Mouse (Mus musculus) CH12.LX (cell line): ENCODE data around the gene Cyp3a13. TPM values are rescaled to one million over a fixed set of nuclear protein-coding genes. Genes with fewer than 3 reads are reported as not detected.

Experiments used
- DNase-seq: peaks from one replicate; pipeline ENCODE4 v3.0.0-alpha.2; 2013; ENCODE audit errors: extremely low read depth
- H3K27ac ChIP-seq: 2 replicates; pipeline ENCODE4 v1.5.1; 2012; ENCODE audit warnings: low read depth, mild to moderate bottlenecking, control low read depth, moderate library complexity; ENCODE audit not compliant: insufficient read depth
- H3K27me3 ChIP-seq: replicated peaks from 2 replicates; pipeline ENCODE3; 2012; ENCODE audit warnings: inconsistent platforms
- H3K36me3 ChIP-seq, 2 experiments: replicated peaks in 1 of 2; 2 replicates each; pipeline versions ENCODE3 to v1.6.1; 2012; ENCODE audit warnings: inconsistent platforms in 1 of 2, low read length in 1 of 2, mild to moderate bottlenecking in 1 of 2, mixed read lengths in 1 of 2, moderate library complexity in 1 of 2; ENCODE audit not compliant: control insufficient read depth in 1 of 2, insufficient read depth in 1 of 2
- H3K4me1 ChIP-seq, 2 experiments: 2 replicates each; pipeline ENCODE4 v1.6.1; 2012; ENCODE audit warnings: inconsistent platforms in 1 of 2, moderate library complexity in 1 of 2; ENCODE audit not compliant: insufficient read depth in 2 of 2, control insufficient read depth in 1 of 2
- H3K4me2 ChIP-seq: 2 replicates; pipeline ENCODE4 v1.6.1; 2012; ENCODE audit warnings: low read depth, mild to moderate bottlenecking, control low read depth; ENCODE audit not compliant: poor library complexity, insufficient read depth, severe bottlenecking
- H3K4me3 ChIP-seq, 3 experiments: fragments of 150-350 bp in 1 of 3; sonication (generic) in 1 of 3; replicated peaks in 1 of 3; 2 replicates each; pipeline versions ENCODE3 to v1.5.1; 2011 to 2012; ENCODE audit warnings: low read depth in 2 of 3, low read length in 2 of 3, mild to moderate bottlenecking in 2 of 3, moderate library complexity in 2 of 3, control low read depth in 1 of 3, improper control_type of control experiment in 1 of 3, inconsistent platforms in 1 of 3, mixed read lengths in 1 of 3; ENCODE audit not compliant: poor library complexity in 1 of 3
- H3K79me2 ChIP-seq: replicated peaks from 2 replicates; pipeline ENCODE4 v1.6.1; 2012; ENCODE audit warnings: mild to moderate bottlenecking, moderate library complexity; ENCODE audit not compliant: control insufficient read depth, poor library complexity, insufficient read depth, severe bottlenecking; ENCODE audit errors: extremely low read depth
- H3K9ac ChIP-seq: 2 replicates; pipeline ENCODE4 v1.6.1; 2012; ENCODE audit warnings: low read depth, mild to moderate bottlenecking, control low read depth, moderate library complexity; ENCODE audit not compliant: insufficient read depth
- H3K9me3 ChIP-seq: replicated peaks from 2 replicates; pipeline ENCODE3; 2012; ENCODE audit warnings: low read length, inconsistent platforms, mixed read lengths
- BHLHE40 ChIP-seq: IDR thresholded peaks from 2 replicates; pipeline ENCODE4 v1.6.1; 2011; ENCODE audit warnings: mild to moderate bottlenecking, low read depth, low read length, improper control_type of control experiment
- CHD1 ChIP-seq: IDR thresholded peaks from 2 replicates; pipeline ENCODE4 v1.6.1; 2012; ENCODE audit warnings: low read depth, low read length, improper control_type of control experiment, inconsistent platforms
- CTCF ChIP-seq, 2 experiments: IDR thresholded peaks in 1 of 2; conservative IDR thresholded peaks in 1 of 2; 2 replicates each; pipeline ENCODE4 v1.5.1; 2011 to 2012; ENCODE audit warnings: low read depth in 2 of 2, low read length in 2 of 2, improper control_type of control experiment in 1 of 2, inconsistent platforms in 1 of 2, mild to moderate bottlenecking in 1 of 2, moderate library complexity in 1 of 2
- E2F4 ChIP-seq: IDR thresholded peaks from 2 replicates; pipeline ENCODE4 v1.6.1; 2011; ENCODE audit warnings: low read depth, low read length, improper control_type of control experiment; ENCODE audit not compliant: insufficient replicate concordance
- ETS1 ChIP-seq: conservative IDR thresholded peaks from 2 replicates; pipeline ENCODE4 v1.6.1; 2012; ENCODE audit warnings: low read depth, mild to moderate bottlenecking, inconsistent platforms, low read length, improper control_type of control experiment, moderate library complexity
- JUN ChIP-seq: IDR thresholded peaks from 2 replicates; pipeline ENCODE4 v1.6.1; 2011; ENCODE audit warnings: low read depth, mild to moderate bottlenecking, low read length, improper control_type of control experiment, moderate library complexity; ENCODE audit not compliant: insufficient read depth
- MAFK ChIP-seq: IDR thresholded peaks from 2 replicates; pipeline ENCODE4 v1.6.1; 2011; ENCODE audit warnings: low read length, improper control_type of control experiment; ENCODE audit not compliant: insufficient replicate concordance
- MAX ChIP-seq: IDR thresholded peaks from 2 replicates; pipeline ENCODE4 v1.6.1; 2011; ENCODE audit warnings: low read length, improper control_type of control experiment
- MAZ ChIP-seq: IDR thresholded peaks from 2 replicates; pipeline ENCODE4 v1.6.1; 2012; ENCODE audit warnings: low read depth, mild to moderate bottlenecking, inconsistent platforms, low read length, improper control_type of control experiment, moderate library complexity
- MEF2A ChIP-seq: IDR thresholded peaks from 2 replicates; pipeline ENCODE4 v1.6.1; 2014; ENCODE audit warnings: low read depth, mild to moderate bottlenecking, inconsistent platforms, low read length, improper control_type of control experiment, borderline replicate concordance
- MYC ChIP-seq: IDR thresholded peaks from 2 replicates; pipeline ENCODE4 v1.6.1; 2011; ENCODE audit warnings: low read depth, mild to moderate bottlenecking, improper control_type of control experiment, low read length
- POLR2AphosphoS2 ChIP-seq: IDR thresholded peaks from 2 replicates; pipeline ENCODE4 v1.6.1; 2011; ENCODE audit warnings: low read depth, low read length, improper control_type of control experiment
- RAD21 ChIP-seq: IDR thresholded peaks from 2 replicates; pipeline ENCODE4 v1.6.1; 2011; ENCODE audit warnings: low read depth, mild to moderate bottlenecking, low read length, improper control_type of control experiment, moderate library complexity
- RCOR1 ChIP-seq: conservative IDR thresholded peaks from 2 replicates; pipeline ENCODE4 v1.6.1; 2012; ENCODE audit warnings: low read depth, mild to moderate bottlenecking, inconsistent platforms, low read length, improper control_type of control experiment
- SMC3 ChIP-seq: IDR thresholded peaks from 2 replicates; pipeline ENCODE4 v1.6.1; 2011; ENCODE audit warnings: low read depth, low read length, improper control_type of control experiment
- TBP ChIP-seq: conservative IDR thresholded peaks from 2 replicates; pipeline ENCODE4 v1.6.1; 2011; ENCODE audit warnings: low read depth, low read length, improper control_type of control experiment
- USF2 ChIP-seq: conservative IDR thresholded peaks from 2 replicates; pipeline ENCODE4 v1.6.1; 2011; ENCODE audit warnings: low read depth, low read length, improper control_type of control experiment
- ZMIZ1 ChIP-seq: IDR thresholded peaks from 2 replicates; pipeline ENCODE4 v1.6.1; 2012; ENCODE audit warnings: low read depth, mild to moderate bottlenecking, inconsistent platforms, low read length, improper control_type of control experiment
- dilution Hi-C: fragments of 300-500 bp; cut with MboI; formaldehyde crosslinking; loops from 2 replicates; pipeline ENCODE4 v1.14.3; 2020; ENCODE audit warnings: low sequenced_read_pairs; ENCODE audit not compliant: extremely low pct_unique_long_range_greater_than_20kb, extremely low pct_ligation_motif_present
- in situ Hi-C: fragments of 300-500 bp; cut with MboI; formaldehyde crosslinking; loops from 3 replicates; pipeline ENCODE4 v1.14.3; 2019; ENCODE audit warnings: low sequenced_read_pairs, low pct_ligation_motif_present, low pct_unique_long_range_greater_than_20kb, mixed read lengths
- polyA plus RNA-seq: library from polyadenylated mRNA; unstranded; fragments of >175 nt; gene quantifications from 2 replicates; pipeline ENCODE4 v1.2.1, GENCODE M21; 2012; ENCODE audit warnings: low read depth; ENCODE audit not compliant: insufficient read length
- total RNA-seq, 2 experiments: library from RNA; depleted of rRNA; stranded (reverse); fragments of 300-350 nt in 1 of 2; fragments of >200 nt in 1 of 2; gene quantifications; 2 replicates each; pipeline ENCODE4 v1.2.3; 2012 to 2014

Gene Cyp3a13
- total and polyA plus RNA-seq, 3 experiments = 0.16 TPM; not detected in 2

DNA sequence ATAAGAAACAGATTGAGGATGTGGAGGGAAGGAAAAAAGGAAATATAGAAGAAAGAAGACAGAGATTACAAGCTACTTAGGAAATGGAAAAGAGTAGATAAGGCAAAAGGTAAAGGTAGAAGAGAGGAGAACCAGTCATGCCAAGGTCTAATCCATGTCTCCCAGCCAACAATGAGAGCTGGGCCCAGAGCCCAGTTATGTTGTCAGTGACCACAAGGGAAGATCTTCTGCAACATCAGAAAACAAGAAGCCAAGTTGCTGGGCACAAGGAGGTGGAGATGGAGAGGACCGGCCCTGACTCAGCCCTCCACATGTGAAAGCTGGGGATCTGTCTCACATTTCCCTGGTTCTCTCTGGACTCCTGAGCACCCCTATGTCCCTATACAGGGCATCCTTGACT is 33.8 kb downstream of the Cyp3a13 start:
- Histone ChIP-seq H3K36me3 (no peaks in the 10 kb centered on the region), H3K27me3 (peaks cover 23% of the 10 kb centered on the region), H3K79me2 (no peaks in the 10 kb centered on the region), H3K9me3 (no peaks in the 10 kb centered on the region), H3K4me1 (peaks cover 0 to 7% of the 10 kb centered on the region in 2 experiments; a peak in 1 of 4 replicates)
- dilution Hi-C loops = no loop called here
- TF ChIP-seq JUN (no peak), USF2 (no peak), TBP (no peak), ZMIZ1 (no peak), MAZ (no peak), E2F4 (no peak), POLR2AphosphoS2 (no peak), MAX (no peak), CHD1 (no peak)
- TF ChIP-seq, all 38 proteins: peak for 0
- no peak for DNase-seq
- no peak overlapping the region for H3K4me2 ChIP-seq
- in situ Hi-C loops = no loop called here
- H3K9ac ChIP-seq = no peak overlapping the region
- H3K27ac ChIP-seq = no peak overlapping the region
- no peak overlapping the region for H3K4me3 ChIP-seq

DNA sequence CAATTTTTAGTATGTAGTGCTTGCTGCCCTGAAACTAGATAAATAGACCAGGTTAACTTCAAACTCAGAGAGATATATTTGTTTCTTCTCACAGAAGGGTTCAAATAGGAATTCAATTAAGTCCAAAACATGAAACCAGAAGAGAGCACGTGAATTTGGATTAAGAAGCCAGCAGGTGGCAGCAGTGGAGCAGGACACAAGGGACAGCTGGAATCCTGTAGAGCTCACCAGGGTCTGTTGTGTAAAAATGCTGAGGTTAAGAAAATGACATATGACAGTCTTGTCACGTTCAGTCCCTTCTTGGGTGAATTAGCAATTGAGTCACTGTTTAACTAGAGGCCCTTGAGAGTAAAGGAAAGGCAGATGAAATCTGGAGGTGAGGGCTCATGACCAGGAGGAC is 35.5 kb downstream of the Cyp3a13 start:
- dilution Hi-C loops = no loop called here
- no peaks in the 10 kb centered on the region for H3K9me3 ChIP-seq
- peaks cover 22% of the 10 kb centered on the region for H3K27me3 ChIP-seq
- peak; percentile 73 for DNase-seq
- no peaks in the 10 kb centered on the region for H3K79me2 ChIP-seq
- no peak overlapping the region for H3K27ac ChIP-seq
- H3K4me2 ChIP-seq = no peak overlapping the region
- in situ Hi-C loops = no loop called here
- no peak overlapping the region for H3K4me3 ChIP-seq
- peak; percentile 75 for TF ChIP-seq SMC3
- TF ChIP-seq MAFK = 0 out of 2 replicates have a peak, but pooled peaks have one; percentile 46
- peak; percentile 87 for TF ChIP-seq MYC
- peak; percentile 52 to 83 for TF ChIP-seq CTCF (conservative IDR thresholded peaks at IDR 0.05 in 1 of 2, IDR thresholded peaks at IDR 0.05 in 1 of 2; ENCODE audit: low read depth in 2 of 2, low read length in 2 of 2)
- TF ChIP-seq MEF2A = no peak
- peak; percentile 77 for TF ChIP-seq RAD21
- TF ChIP-seq MAX = peak; percentile 93
- TF ChIP-seq RCOR1 = no peak
- peak; percentile 74 for TF ChIP-seq BHLHE40
- no peak for TF ChIP-seq ETS1
- H3K4me1 ChIP-seq = peaks cover 0 to 7% of the 10 kb centered on the region in 2 experiments; a peak in 1 of 4 replicates
- H3K36me3 ChIP-seq = no peaks in the 10 kb centered on the region
- H3K9ac ChIP-seq = no peak overlapping the region
